Mouse (Mus musculus) heart, embryonic 14.5 days (tissue): ENCODE results near the gene Zp3. TPM values are rescaled to one million over a fixed set of nuclear protein-coding genes. Genes with fewer than 3 reads are reported as not detected.
A peak's percentile ranks its signal among the peaks of the same experiment; 100 is the strongest.

Experiments
- ATAC-seq: fragments of 200-750 bp; cut with Nextera tagmentation; 2 replicates; pipeline ENCODE4 v1.8.0; 2017; ENCODE audit warnings: low read depth, moderate TSS enrichment; ENCODE audit not compliant: insufficient number of reproducible peaks, insufficient read depth, low FRiP score
- H3K27ac ChIP-seq, 2 experiments: fragments of 200-500 bp in 1 of 2; fragments of 300-500 bp in 1 of 2; sonication (generic) in 1 of 2; replicated peaks in 1 of 2; 2 replicates each; pipeline ENCODE4 v1.5.1; 2012 to 2014; ENCODE audit warnings: low read depth in 2 of 2, low read length in 2 of 2, control low read depth in 1 of 2, mild to moderate bottlenecking in 1 of 2, mixed read lengths in 1 of 2; ENCODE audit not compliant: control insufficient read depth in 1 of 2, insufficient read depth in 1 of 2
- H3K27me3 ChIP-seq: fragments of 300-500 bp; sonication (generic); 2 replicates; pipeline ENCODE4 v1.6.1; 2014; ENCODE audit warnings: mild to moderate bottlenecking, low read length, control low read depth; ENCODE audit not compliant: control insufficient read depth, insufficient read depth
- H3K36me3 ChIP-seq: fragments of 300-500 bp; sonication (generic); 2 replicates; pipeline ENCODE4 v1.6.1; 2014; ENCODE audit warnings: mild to moderate bottlenecking, control low read depth, low read length, mixed read lengths; ENCODE audit not compliant: control insufficient read depth, insufficient read depth
- H3K4me1 ChIP-seq, 2 experiments: fragments of 200-500 bp in 1 of 2; fragments of 300-500 bp in 1 of 2; sonication (generic) in 1 of 2; 2 replicates each; pipeline ENCODE4 v1.6.1; 2012 to 2014; ENCODE audit warnings: low read length in 2 of 2, control low read depth in 1 of 2, mixed read lengths in 1 of 2; ENCODE audit not compliant: control insufficient read depth in 2 of 2, insufficient read depth in 2 of 2
- H3K4me2 ChIP-seq: fragments of 300-500 bp; sonication (generic); 2 replicates; pipeline ENCODE4 v1.6.1; 2014; ENCODE audit warnings: mild to moderate bottlenecking, low read length
- H3K4me3 ChIP-seq, 2 experiments: fragments of 200-500 bp in 1 of 2; fragments of 300-500 bp in 1 of 2; sonication (generic) in 1 of 2; 2 replicates each; pipeline ENCODE4 v1.5.1; 2012 to 2014; ENCODE audit warnings: low read length in 2 of 2, mild to moderate bottlenecking in 2 of 2, control low read depth in 1 of 2, low read depth in 1 of 2, moderate library complexity in 1 of 2; ENCODE audit not compliant: control insufficient read depth in 1 of 2, insufficient read depth in 1 of 2
- H3K9ac ChIP-seq: fragments of 300-500 bp; sonication (generic); 2 replicates; pipeline ENCODE4 v1.6.1; 2014; ENCODE audit warnings: mild to moderate bottlenecking, low read length
- H3K9me3 ChIP-seq: fragments of 300-500 bp; sonication (generic); 2 replicates; pipeline ENCODE4 v1.6.1; 2016; ENCODE audit warnings: low read length, control low read depth; ENCODE audit not compliant: control insufficient read depth
- WGBS: fragments of 180-500 bp; shearing (Covaris S2); extraction: QIAGEN DNeasy Blood & Tissue Kit; methylation state at CpG from one replicate; pipeline ENCODE4 v1.1.7; 2014; 5-methylcytosine and 5-hydroxymethylcytosine counted together
- polyA plus RNA-seq: library from polyadenylated mRNA; unstranded; fragments of >200 nt; fragmentation: Nextera tagmentation; extraction: Ambion mirVana; gene quantifications from 2 replicates; pipeline ENCODE4 v1.2.1, GENCODE M21; 2014

Gene Zp3
- polyA plus RNA-seq, 1 experiment from 2014 or later: not detected

GRCm38 (mm10) chr5:135974365-135974764 lies 5.5 kb upstream of the Zp3 start, which contains the start of gene Ssc4d:
Gene Ssc4d, minus strand, starts transcription at chr5:135974531.
- H3K27ac ChIP-seq: no peak within 1 kb of the TSS

GRCm38 (mm10) chr5:135975893-135976668 lies 3.8 kb upstream of the Zp3 start:
- WGBS: 90% methylated on average over 8 of the region's 8 CpGs
- Histone ChIP-seq H3K27ac (no peak overlapping the region), H3K9me3 (no peaks in the 10 kb centered on the region), H3K4me1 (no peaks in the 10 kb centered on the region), H3K27me3 (no peaks in the 10 kb centered on the region), H3K4me3 (no peak overlapping the region), H3K9ac (no peak overlapping the region), H3K36me3 (no peaks in the 10 kb centered on the region), H3K4me2 (no peak overlapping the region)
- ATAC-seq: no peak

More at GRCm38 (mm10) chr5:135974365-135974764, 5.5 kb upstream of the Zp3 start, which contains the start of gene Ssc4d:
- ATAC-seq: no peak
- WGBS: 22% methylated on average over 9 of the region's 9 CpGs
- Histone ChIP-seq H3K9ac (no peak within 1 kb of the TSS), H3K4me3 (no peak within 1 kb of the TSS), H3K27me3 (no peaks in the 10 kb centered on the region), H3K9me3 (no peaks in the 10 kb centered on the region), H3K36me3 (no peaks in the 10 kb centered on the region), H3K4me2 (no peak within 1 kb of the TSS), H3K4me1 (no peaks in the 10 kb centered on the region)

GRCm38 (mm10) chr5:135979381-135979780 lies 518 bp upstream of the Zp3 start:
- no peak for ATAC-seq
- WGBS: 78% methylated on average over 5 of the region's 5 CpGs

DNA sequence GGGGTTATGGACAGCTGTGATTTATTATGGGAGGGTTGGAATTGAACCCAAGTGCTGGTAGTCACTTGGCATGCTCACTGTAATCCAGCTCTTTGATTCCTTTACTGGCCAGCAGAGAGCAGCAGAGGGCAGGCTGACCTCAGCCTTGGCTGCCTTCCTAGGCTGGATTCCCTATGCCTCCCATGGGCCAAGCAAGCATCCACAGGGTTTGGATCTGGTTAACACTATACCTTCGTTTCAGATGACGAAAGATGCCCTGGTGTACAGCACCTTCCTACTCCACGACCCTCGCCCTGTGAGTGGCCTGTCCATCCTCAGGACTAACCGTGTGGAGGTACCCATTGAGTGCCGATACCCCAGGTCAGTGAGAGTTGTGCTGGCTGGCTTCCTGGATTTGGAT lies 2.5 kb downstream of the Zp3 start:
- peak; percentile 55; the same call in 1 of the 2 replicates for ATAC-seq
- Histone ChIP-seq H3K36me3 (no peaks in the 10 kb centered on the region), H3K4me3 (no peak overlapping the region), H3K27me3 (no peaks in the 10 kb centered on the region), H3K4me2 (no peak overlapping the region), H3K4me1 (no peaks in the 10 kb centered on the region), H3K27ac (no peak overlapping the region), H3K9me3 (no peaks in the 10 kb centered on the region), H3K9ac (no peak overlapping the region)
- 40% methylated on average over 6 of the region's 6 CpGs for WGBS

More at GRCm38 (mm10) chr5:135979381-135979780, 518 bp upstream of the Zp3 start:
- Histone ChIP-seq H3K4me1 (no peaks in the 10 kb centered on the region), H3K9ac (no peak overlapping the region), H3K36me3 (no peaks in the 10 kb centered on the region), H3K27ac (no peak overlapping the region), H3K27me3 (no peaks in the 10 kb centered on the region), H3K9me3 (no peaks in the 10 kb centered on the region), H3K4me2 (no peak overlapping the region), H3K4me3 (no peak overlapping the region)

DNA sequence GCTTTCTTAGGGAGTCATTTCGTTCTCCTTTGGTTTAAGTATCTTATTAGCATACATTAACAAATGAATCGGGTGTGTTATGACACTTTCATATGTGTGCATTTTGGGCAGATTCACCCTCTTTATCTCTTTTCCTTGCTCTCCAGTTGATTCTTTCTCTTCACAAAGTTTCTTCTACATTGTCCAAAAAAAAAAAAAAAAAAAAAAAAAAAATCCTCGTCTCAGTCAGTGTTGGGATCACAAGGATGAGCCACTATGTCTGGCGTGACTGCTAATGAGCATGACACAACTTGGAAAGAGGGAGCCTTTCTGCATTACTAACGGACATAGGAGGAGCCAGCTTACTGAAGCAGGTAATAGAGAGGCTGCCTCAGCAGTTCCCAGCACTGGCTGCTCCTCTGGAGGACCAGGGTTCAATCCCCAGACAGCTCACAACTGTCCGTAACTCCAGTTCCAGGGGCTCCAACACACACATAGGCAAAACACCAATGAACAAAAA lies 4.7 kb downstream of the Zp3 start:
- WGBS: 68% methylated on average over 6 of the region's 6 CpGs
- Histone ChIP-seq H3K9me3 (no peaks in the 10 kb centered on the region), H3K4me2 (no peak overlapping the region), H3K36me3 (no peaks in the 10 kb centered on the region), H3K4me3 (no peak overlapping the region), H3K27ac (no peak overlapping the region), H3K4me1 (no peaks in the 10 kb centered on the region), H3K27me3 (no peaks in the 10 kb centered on the region), H3K9ac (no peak overlapping the region)
- no peak for ATAC-seq

DNA sequence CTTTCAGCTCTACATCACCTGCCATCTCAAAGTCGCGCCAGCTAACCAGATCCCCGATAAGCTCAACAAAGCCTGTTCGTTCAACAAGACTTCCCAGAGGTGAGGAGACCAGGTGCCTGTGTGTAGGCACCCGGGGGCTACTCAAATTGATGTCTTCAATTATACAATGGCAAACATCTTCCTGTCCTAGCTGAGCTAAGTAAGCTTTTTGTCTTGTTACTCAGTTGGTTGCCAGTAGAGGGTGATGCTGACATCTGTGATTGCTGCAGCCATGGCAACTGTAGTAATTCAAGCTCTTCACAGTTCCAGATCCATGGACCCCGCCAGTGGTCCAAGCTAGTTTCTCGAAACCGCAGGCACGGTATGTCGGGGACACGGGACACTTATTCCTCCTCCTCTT lies 7.3 kb downstream of the Zp3 start:
- H3K27ac ChIP-seq: no peak overlapping the region

GRCm38 (mm10) chr5:135990601-135991000 lies 10.7 kb downstream of the Zp3 start:
- peaks cover 0 to 5% of the 10 kb centered on the region in 2 experiments; a peak in 1 of 4 replicates for H3K4me1 ChIP-seq
- no peak overlapping the region for H3K9ac ChIP-seq
- H3K27ac ChIP-seq: no peak overlapping the region
- H3K9me3 ChIP-seq: no peaks in the 10 kb centered on the region
- H3K4me3 ChIP-seq: no peak overlapping the region
- H3K27me3 ChIP-seq: no peaks in the 10 kb centered on the region
- no peaks in the 10 kb centered on the region for H3K36me3 ChIP-seq
- no peak for ATAC-seq
- 71% methylated on average over 5 of the region's 5 CpGs for WGBS
- no peak overlapping the region for H3K4me2 ChIP-seq

More for the DNA sequence above, 7.3 kb downstream of the Zp3 start:
- Histone ChIP-seq H3K27me3 (no peaks in the 10 kb centered on the region), H3K4me1 (no peaks in the 10 kb centered on the region), H3K9ac (no peak overlapping the region), H3K4me2 (no peak overlapping the region), H3K36me3 (no peaks in the 10 kb centered on the region), H3K4me3 (no peak overlapping the region), H3K9me3 (no peaks in the 10 kb centered on the region)
- ATAC-seq: no peak
- WGBS: 43% methylated on average over 11 of the region's 11 CpGs
